Mouse (Mus musculus) heart, postnatal 0 days (tissue): ENCODE measurements at regions not wholly inside any gene's neighbourhood (a gene's known extent, or its start where the extent isn't known, plus 50 kb on each side); places are given as distances from the start of the nearest gene placed in this dataset.

Experiments used
- ATAC-seq: fragments of 200-750 bp; cut with Nextera tagmentation; 2 replicates; pipeline ENCODE4 v1.8.0; 2017; ENCODE audit warnings: low read depth, moderate number of reproducible peaks, moderate library complexity; ENCODE audit not compliant: insufficient read depth
- DNase-seq: peaks from one replicate; pipeline ENCODE4 v3.0.0-alpha.2; 2016; ENCODE audit warnings: low spot score
- H3K27ac ChIP-seq: fragments of 300-500 bp; sonication (generic); 2 replicates; pipeline ENCODE4 v1.5.1; 2014; ENCODE audit warnings: low read depth, mild to moderate bottlenecking
- H3K27me3 ChIP-seq: fragments of 300-500 bp; sonication (generic); 2 replicates; pipeline ENCODE4 v1.6.1; 2014; ENCODE audit warnings: low read length, mixed read lengths; ENCODE audit not compliant: control insufficient read depth, insufficient read depth
- H3K36me3 ChIP-seq: fragments of 300-500 bp; sonication (generic); replicated peaks from 2 replicates; pipeline ENCODE4 v1.6.1; 2014; ENCODE audit warnings: low read length, mixed read lengths; ENCODE audit not compliant: control insufficient read depth, insufficient read depth
- H3K4me1 ChIP-seq: fragments of 300-500 bp; sonication (generic); 2 replicates; pipeline ENCODE4 v1.6.1; 2014; ENCODE audit warnings: antibody characterized with exemption; ENCODE audit not compliant: control insufficient read depth, insufficient read depth
- H3K4me2 ChIP-seq: fragments of 300-500 bp; sonication (generic); 2 replicates; pipeline ENCODE4 v1.6.1; 2014; ENCODE audit warnings: low read depth, mild to moderate bottlenecking, low read length, moderate library complexity
- H3K4me3 ChIP-seq: fragments of 300-500 bp; sonication (generic); 2 replicates; pipeline ENCODE4 v1.5.1; 2014; ENCODE audit warnings: low read depth, low read length
- H3K9ac ChIP-seq: fragments of 300-500 bp; sonication (generic); replicated peaks from 2 replicates; pipeline ENCODE4 v1.6.1; 2014; ENCODE audit warnings: low read depth, low read length, mixed read lengths
- H3K9me3 ChIP-seq: fragments of 300-500 bp; sonication (generic); replicated peaks from 2 replicates; pipeline ENCODE4 v1.6.1; 2016; ENCODE audit warnings: low read length; ENCODE audit not compliant: control insufficient read depth
- CTCF ChIP-seq: IDR thresholded peaks from 2 replicates; pipeline ENCODE4 v1.5.1; 2016; ENCODE audit warnings: antibody characterized with exemption, control low read depth, low read depth
- EP300 ChIP-seq: IDR thresholded peaks from 2 replicates; pipeline ENCODE4 v1.6.1; 2016; ENCODE audit warnings: antibody characterized with exemption, low read depth
- WGBS: fragments of 180-500 bp; shearing (Covaris S2); extraction: QIAGEN DNeasy Blood & Tissue Kit; methylation state at CpG from one replicate; pipeline ENCODE4 v1.1.7; 2014; 5-methylcytosine and 5-hydroxymethylcytosine counted together

DNA sequence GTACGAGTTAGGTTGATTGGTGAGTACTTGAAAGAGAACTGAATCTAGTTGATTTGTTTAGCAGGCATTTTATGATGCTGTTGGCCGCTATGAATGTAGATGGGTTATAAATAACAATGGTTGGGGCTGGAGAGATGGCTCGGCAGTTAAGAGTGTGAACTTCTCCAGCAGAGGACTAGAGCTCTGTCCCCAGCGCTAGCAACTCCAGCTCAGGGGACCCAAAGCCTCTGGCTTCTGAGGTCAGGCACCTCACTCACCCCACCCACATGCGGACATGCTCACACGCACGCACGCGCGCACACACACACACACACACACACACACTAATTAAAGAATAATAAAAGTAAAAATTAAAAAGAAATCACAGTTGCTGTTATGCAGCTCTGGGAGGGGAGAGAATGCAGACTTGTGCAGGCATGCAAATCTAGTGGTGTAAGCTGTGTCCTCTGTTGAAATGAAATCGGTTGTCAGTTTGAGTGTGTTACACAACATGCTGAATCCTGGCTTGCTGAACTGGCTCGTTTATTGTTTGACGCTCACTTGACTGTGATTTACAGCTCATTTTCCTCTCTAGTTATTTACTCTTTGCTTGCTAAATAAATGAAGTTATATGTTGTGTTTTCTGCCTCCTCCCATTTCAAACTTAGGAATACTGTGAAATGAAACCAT, 89.8 kb downstream of the Kcnrg start:
- Histone ChIP-seq H3K9ac (no peak overlapping the region), H3K27me3 (no peaks in the 10 kb centered on the region), H3K9me3 (no peaks in the 10 kb centered on the region), H3K4me1 (no peaks in the 10 kb centered on the region), H3K36me3 (no peaks in the 10 kb centered on the region), H3K27ac (no peak overlapping the region), H3K4me2 (no peak overlapping the region), H3K4me3 (no peak overlapping the region)
- no peak for TF ChIP-seq CTCF
- TF ChIP-seq EP300, result no peak
- ATAC-seq (no peak), DNase-seq (no peak)
- 74% methylated on average over 13 of the region's 13 CpGs for WGBS

DNA sequence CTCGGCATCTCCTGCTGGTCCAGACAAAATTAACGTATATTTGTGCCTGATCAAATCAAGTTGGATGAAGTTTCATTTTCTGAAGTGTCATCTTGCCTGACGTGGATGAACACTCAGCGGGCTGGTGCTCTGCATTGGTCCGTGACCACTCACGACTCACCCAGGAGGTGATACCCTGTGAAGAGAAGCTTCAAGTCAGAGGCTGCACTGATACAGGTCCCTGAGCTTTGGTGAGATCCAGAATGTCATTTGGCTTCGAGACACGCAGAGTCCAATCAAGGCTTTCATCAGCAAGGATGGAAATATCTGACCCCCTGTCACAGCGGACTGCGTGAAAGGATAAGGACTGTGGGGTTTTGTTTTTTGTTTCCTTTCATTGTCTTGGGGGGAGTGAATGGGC, 90.4 kb downstream of the Kcnrg start:
- Histone ChIP-seq H3K9me3 (no peaks in the 10 kb centered on the region), H3K4me1 (no peaks in the 10 kb centered on the region), H3K4me2 (no peak overlapping the region), H3K4me3 (no peak overlapping the region), H3K36me3 (no peaks in the 10 kb centered on the region), H3K27me3 (no peaks in the 10 kb centered on the region), H3K27ac (no peak overlapping the region), H3K9ac (no peak overlapping the region)
- TF ChIP-seq EP300, result no peak
- TF ChIP-seq CTCF, result no peak
- ATAC-seq, result no peak
- no peak for DNase-seq
- WGBS, result 75% methylated on average over 10 of the region's 10 CpGs

GRCm38 (mm10) chr14:61698358-61699055, 91.2 kb downstream of the Kcnrg start:
- Histone ChIP-seq H3K36me3 (no peaks in the 10 kb centered on the region), H3K9ac (no peak overlapping the region), H3K27ac (no peak overlapping the region), H3K9me3 (no peaks in the 10 kb centered on the region), H3K27me3 (no peaks in the 10 kb centered on the region), H3K4me2 (no peak overlapping the region), H3K4me3 (no peak overlapping the region), H3K4me1 (no peaks in the 10 kb centered on the region)
- TF ChIP-seq EP300 (no peak), CTCF (no peak)
- ATAC-seq (no peak), DNase-seq (no peak)
- 51% methylated on average over 12 of the region's 12 CpGs for WGBS

- TF ChIP-seq EP300, result no peak
- no peak for TF ChIP-seq CTCF
These were observed 92.4 kb downstream of the Kcnrg start for GRCm38 (mm10) chr14:61699638-61700037.

DNA sequence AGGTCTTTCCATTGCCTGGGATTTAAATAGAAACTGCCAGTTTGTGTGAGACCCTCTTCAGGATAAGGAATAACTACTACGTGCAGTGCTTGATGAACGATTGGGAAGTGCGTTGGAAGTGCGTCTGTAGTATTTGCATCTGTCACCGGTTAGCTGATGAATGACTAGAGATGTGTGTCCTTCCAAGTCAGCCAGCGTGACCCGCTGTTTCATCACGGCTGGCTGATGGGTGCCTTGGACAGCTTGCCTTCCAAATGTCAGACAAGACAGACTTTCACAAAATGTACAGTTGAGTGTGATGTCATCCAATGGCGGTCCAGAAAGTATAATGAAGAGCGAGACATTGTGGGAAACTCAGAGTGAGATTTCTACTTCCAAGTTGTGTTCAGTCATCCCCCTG, 93.9 kb downstream of the Kcnrg start:
- no peak overlapping the region for H3K27ac ChIP-seq
- no peaks in the 10 kb centered on the region for H3K27me3 ChIP-seq
- H3K36me3 ChIP-seq, result no peaks in the 10 kb centered on the region
- TF ChIP-seq CTCF (no peak), EP300 (no peak)
- no peak overlapping the region for H3K4me2 ChIP-seq
- no peak overlapping the region for H3K4me3 ChIP-seq
- H3K4me1 ChIP-seq, result no peaks in the 10 kb centered on the region
- no peaks in the 10 kb centered on the region for H3K9me3 ChIP-seq
- WGBS, result 50% methylated on average over 10 of the region's 10 CpGs
- no peak overlapping the region for H3K9ac ChIP-seq
- ATAC-seq, result no peak
- DNase-seq, result no peak

More at GRCm38 (mm10) chr14:61699638-61700037, 92.4 kb downstream of the Kcnrg start:
- Histone ChIP-seq H3K4me2 (no peak overlapping the region), H3K4me3 (no peak overlapping the region), H3K9ac (no peak overlapping the region), H3K4me1 (no peaks in the 10 kb centered on the region), H3K27me3 (no peaks in the 10 kb centered on the region), H3K36me3 (no peaks in the 10 kb centered on the region), H3K9me3 (no peaks in the 10 kb centered on the region), H3K27ac (no peak overlapping the region)
- ATAC-seq, result no peak
- 81% methylated on average over 7 of the region's 7 CpGs for WGBS
- DNase-seq, result no peak

DNA sequence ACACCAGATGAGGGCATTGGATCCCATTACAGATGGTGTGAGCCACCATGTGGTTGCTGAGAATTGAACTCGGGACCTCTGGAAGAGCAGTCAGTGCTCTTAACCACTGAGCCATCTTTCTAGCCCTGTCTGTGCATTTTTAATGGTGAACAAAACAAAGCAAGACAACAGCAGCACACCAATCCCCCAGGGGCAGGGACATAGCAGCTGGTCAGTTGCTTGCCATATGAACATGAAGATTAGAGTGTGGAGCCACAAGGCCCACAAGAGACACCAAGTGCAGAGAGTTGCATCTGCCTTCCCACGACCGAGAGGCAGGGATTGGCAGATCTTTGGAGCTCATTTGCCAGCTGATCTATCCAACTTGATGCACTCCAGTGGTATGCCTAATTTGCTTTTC, 96.7 kb downstream of the Kcnrg start:
- no peak overlapping the region for H3K9ac ChIP-seq
- DNase-seq, result no peak
- ATAC-seq, result no peak
- H3K27me3 ChIP-seq, result no peaks in the 10 kb centered on the region
- no peak overlapping the region for H3K27ac ChIP-seq
- H3K4me1 ChIP-seq, result no peaks in the 10 kb centered on the region
- WGBS, result 73% methylated on average over 3 of the region's 3 CpGs
- no peaks in the 10 kb centered on the region for H3K9me3 ChIP-seq
- no peak overlapping the region for H3K4me3 ChIP-seq
- H3K4me2 ChIP-seq, result no peak overlapping the region
- TF ChIP-seq EP300 (no peak), CTCF (no peak)
- H3K36me3 ChIP-seq, result no peaks in the 10 kb centered on the region
